Mouse (Mus musculus) testis, postnatal 10 days (tissue): ENCODE measurements around the gene S1pr2.
A peak's percentile ranks its signal among the peaks of the same experiment; 100 is the strongest.
"Not testable (repeated sequence)": the region's sequence is repeated elsewhere in the genome, so short reads cannot be mapped to it uniquely, and the experiment has no call there.

Experiments used
- DNase-seq: peaks from one replicate; pipeline ENCODE4 v3.0.0; 2021; ENCODE audit warnings: low spot score

S1pr2 gene

DNA sequence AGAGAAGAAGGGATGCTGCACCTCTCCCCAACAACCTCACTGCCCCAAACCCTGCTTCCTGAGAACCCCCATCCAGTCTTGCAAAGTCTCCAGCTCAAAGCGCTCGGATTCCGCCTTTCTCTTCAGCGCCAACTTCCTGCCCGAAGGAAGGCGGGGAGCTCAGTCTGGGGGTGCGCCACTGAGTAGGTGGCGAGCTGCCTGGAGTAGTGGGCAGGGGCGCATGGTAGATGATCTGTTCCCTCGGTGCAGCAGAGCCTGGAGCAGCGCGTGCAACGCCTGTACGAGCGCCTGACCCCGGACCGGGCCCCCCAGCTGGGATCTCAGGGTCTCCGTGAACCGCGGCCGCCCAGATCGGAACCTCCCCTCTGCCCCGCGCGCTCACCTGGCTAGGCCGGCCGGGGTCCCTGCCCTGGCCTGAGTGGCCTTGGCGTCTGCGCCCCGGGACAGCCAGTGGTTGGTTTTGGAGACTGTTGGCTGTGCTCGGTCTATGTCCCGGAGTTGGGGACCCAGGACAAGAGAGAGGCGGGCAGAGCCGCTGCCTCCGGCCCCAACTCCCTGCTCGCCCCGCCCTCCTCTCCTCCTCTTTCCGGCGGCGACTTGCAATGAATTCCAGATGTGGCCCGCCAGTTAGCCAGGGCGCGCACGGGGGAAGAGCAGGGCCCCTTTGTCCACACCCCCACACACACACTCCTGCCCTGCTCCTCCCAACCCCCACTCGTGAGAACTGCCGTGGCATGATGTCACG, at the start of gene S1pr2:
Gene S1pr2, minus strand, starts transcription at position 566 of the 745 bp plus-strand sequence.
- peak; percentile 89 for DNase-seq

DNA sequence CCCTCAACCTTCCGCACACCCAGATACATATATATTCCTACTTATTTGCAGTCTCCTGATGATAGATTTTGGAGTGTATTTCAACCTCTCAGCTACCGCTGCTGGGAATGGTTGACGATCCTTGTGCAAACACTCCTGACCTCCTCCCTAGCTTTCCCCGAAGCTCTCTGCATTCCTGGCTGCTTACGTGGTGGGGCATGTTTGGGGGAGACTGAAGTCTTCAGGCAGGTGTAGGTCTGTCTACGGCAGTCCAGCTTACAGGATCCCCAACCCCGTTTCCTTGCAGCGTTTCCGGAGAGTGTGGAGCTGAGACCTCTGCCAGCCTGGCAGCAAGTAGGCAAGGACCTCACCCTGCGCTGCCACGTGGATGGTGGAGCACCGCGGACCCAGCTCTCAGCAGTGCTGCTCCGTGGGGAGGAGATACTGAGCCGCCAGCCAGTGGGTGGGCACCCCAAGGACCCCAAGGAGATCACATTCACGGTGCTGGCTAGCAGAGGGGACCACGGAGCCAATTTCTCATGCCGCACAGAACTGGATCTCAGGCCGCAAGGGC, 48.8 kb upstream of the S1pr2 start:
- no peak for DNase-seq

DNA sequence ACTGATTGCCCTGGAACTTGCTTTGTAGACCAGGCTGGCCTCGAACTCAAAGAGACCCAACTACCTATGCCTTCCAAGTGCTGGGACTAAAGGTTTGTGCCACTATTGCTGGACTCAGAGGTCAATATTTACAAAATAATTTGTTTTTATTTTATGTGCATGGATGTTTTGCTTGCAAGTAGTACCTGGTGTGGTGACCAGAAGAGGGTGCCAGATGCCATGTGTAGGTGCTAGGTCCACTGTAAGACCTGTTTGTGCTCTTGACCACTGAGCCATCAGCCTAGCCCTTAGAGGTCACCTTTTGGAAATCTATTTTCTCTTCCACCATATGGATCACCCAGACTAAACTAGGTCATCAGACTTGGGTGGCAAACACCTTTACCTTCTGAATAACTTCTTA, 46.1 kb upstream of the S1pr2 start:
- DNase-seq = no peak

DNA sequence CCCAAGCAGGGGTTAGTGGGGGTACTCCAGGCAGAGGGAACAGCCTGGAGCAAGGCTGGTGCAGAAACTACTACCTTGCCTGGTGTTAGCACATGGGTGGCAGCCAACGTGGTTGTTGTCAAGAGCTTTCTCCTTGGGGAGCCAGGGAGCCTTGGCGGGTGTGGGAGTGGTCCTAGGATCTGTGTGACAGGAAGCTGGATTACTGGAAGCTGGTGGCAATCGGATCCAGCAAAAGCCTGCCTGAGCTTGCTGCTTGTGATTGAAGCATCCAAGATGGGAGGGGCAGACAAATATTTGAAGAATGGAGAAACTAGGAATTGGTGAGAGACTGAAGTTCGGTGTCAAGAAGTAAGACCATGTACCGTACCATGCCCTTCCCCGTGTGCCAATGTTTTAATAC, 45.7 kb upstream of the S1pr2 start:
- DNase-seq = no peak

DNA sequence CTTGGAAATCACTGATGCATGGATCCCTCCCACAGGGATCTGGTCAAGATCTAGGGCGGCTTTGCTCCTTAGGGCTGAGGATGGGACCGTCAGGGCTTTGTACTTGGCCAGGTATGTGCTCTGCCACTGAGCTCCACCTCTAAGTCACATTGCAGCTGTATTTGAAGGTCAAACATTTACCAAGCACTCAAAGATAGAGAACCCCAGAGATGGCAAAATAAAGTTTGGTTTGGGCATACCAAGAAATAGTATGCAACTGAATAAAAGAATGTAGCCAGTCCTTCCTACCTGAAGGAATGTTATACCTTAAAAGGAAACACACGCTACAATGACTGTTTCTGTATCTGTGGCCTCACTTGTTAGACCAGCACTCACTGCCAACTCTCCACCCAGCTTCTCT, 44.8 kb upstream of the S1pr2 start:
- DNase-seq = no peak

DNA sequence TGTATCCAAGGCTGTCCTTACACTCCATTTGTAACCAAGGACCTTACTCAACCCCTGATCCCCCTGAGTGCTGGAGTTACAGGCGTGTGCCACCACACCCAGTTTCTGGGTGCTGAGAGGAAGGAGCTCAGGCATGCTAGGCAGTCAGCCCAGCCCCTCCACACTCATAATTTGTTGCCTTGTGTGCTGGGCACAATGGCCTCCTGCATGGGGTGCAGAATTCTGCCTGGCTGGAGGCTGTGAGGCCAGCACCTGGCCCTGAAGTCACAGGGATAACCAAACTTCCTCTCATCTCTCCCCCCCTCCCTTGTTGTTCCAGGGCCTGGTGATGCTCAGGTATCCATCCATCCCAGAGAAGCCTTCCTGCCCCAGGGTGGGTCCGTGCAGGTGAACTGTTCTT, 42.0 kb upstream of the S1pr2 start:
- no peak for DNase-seq

DNA sequence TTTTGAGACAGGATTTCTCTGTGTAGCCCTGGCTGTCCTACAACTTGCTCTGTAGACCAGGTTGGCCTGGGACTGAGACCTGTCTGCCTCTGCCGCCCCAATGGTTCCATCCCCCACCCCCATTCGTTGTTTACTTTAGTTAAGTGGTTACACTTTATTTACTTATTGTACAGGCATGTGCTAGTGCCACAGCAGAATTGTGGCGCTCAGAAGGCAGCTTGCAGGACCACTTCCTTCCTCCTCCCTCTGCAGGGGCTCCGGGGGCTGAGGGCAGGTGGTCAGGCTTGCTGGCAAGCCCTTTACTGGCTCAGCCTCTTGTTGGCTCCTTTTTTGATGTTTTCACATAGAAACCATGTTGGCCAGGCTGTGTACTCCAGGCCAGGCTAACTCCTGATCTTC, 40.6 kb upstream of the S1pr2 start:
- DNase-seq = no peak

DNA sequence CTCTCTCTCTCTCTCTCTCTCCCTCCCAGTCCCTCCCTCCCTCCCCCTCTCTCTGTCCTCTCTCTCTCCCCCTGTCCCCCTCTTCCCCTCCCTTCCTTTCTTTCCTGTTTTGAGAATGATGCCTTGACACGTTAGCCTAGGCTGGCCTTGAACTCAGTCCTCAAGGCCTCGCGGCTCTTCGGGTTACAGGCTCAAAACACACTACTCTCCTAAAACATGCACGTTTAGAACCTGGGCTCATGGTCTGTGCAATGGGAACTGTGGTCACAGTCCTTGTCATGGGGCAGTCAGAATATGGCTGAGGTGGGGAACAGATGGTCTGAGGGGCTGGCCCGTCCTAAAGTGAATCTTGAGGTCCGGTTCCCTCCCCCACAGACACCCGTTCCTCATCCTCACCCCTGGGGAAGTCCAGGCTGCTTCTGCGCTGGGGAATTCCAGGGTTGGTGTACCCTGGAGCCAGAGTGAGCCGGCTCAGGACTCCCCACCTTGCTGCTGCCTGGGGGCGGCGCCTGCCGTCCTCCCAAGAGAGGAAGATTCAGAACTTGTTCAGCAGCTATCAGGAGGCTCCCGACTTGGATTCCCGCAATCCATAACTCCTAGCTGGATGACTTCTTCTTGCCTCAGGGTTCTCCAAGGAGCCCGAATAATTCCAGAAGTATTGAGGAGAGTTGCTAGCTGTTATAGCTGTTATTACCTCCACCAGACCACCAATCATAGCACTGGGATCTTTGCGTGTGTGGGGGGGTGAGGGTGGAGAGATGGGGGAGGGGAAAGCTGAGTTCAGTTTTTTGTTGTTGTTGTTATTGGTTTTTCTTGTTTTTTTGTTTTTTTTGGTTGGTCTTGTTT, 40.0 kb upstream of the S1pr2 start:
- no peak for DNase-seq

DNA sequence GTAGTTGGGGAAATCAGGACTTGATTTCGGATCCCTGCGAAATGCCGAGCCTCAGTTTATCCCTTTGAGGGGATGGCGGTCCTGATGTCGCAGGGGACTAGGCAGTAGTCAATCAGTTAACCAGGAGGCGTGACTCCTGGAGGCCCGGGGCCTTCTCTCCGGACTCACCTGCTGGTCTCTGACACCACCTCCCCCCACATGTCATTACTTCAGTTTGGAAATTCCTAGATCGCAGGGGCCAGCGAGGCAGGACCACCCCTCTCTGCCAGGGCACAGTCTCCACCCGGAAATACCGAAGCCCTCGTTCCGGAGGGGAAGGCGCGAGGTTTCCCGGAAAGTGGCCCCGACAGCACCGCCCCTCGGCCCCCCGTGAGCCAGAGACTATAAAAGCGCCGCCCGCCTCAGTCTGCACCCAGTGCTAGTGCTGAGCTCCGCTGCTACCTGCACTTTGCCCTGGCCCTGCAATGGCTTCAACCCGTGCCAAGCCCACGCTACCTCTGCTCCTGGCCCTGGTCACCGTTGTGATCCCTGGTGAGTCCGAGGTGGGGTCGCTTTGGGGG, 39.1 kb upstream of the S1pr2 start, which contains the start of gene Icam1:
Gene Icam1, plus strand, starts transcription at position 415 of the 560 bp plus-strand sequence.
- peak; percentile 79 for DNase-seq

DNA sequence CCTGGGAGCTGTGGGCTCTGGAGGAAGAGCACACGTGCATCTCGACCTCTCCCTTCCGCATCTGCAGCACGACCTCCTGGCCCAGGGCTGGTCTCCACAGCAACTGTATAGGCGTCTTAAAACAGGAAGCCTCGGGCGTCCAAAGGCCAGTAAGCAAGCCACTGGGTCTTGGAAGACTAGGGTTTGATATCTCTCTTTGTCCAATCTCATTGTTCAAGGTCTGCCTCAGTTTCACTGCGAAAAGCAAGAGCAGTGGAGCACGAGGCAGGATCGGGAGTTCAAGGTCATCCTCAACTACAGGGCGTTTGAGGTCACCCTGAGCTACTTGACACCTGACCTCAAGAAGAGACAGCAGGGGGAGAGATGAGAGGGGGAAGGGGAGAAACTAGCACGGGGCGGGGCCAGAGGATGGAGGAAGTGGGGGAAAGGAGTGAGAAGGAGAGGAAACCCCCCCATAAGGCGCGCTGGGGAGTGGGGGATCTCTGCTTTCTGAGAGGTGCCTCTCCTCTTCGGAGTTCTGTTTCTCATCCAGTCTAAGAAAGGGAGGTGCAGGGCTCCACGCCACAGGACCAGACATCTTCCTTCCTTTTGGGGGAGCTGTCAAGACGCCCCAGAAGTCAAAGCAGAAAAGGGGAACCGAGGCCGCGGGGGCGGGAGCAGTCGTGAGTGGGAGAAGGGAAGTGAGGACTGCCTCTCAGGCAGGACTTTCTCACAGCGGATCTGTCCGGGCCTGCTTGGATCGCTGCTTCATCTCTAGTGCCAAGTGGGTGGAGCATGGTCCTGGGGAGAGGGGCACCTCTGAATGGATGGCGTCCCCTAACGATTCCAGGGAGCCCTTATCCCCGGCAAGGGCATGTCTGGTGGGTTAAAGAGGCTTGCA, 38.4 kb upstream of the S1pr2 start:
- no peak for DNase-seq

DNA sequence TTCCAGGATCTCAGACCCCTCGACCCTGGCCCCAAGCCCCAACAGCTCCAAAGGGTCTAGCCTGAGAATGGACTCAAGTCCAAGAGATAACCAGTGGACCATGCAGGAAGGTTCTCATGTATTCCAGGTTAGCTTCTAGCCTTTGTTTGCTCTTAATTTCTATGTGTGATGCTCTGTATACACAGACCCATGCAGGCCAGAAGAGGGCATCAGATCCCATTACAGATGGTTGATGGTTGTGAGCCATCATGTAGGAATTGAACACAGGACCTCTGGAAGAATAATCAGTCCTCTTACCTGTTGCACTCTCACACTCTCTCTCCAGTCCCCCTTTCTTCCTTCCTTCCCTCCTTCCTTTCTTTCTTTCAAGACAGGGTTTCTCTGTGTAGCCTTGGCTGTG, 35.8 kb upstream of the S1pr2 start:
- DNase-seq = no peak

DNA sequence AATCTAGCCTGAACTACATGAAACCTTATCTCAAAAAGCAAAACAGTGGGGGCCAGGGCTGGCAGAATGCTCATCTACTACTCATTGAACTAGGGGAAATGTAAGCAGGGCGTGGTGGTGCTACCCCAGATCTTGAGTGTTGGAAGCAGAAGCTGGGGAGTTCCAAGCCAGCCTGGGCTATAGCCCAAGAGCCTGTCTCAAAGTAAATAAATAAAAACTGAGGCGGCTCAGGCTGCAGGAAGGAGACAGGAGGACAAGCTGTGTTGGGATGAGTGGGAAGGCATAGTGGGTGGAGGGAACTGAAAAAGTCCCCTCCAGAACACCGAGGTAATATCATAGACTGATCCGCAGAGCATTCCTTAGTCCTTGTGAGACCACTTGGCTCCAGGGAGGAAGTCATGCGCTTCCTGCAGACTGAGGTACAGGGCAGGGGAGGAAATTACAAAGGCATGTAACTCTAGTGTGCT, 35.3 kb upstream of the S1pr2 start:
- DNase-seq = no peak

DNA sequence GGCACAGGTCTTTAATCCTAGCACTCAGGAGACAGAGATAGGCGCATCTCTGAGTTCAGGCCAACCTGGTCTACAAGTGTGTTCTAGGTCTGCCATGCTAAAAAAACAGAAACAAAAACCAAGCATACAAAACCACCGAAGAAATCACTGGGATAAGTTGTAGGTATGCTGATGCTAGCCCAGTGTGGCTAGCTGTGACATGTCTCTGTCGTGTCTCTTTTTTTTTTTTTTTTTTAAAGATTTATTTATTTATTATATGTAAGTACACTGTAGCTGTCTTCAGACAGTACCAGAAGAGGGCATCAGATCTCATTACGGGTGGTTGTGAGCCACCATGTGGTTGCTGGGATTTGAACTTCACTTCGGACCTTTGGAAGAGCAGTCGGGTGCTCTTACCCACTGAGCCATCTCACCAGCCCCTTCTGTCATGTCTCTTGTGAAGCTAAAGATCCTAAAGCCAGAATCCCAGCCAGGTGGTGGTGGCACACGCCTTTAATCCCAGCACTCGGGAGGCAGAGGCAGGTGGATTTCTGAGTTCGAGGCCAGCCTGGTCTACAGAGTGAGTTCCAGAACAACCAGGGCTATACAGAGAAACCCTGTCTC, 34.5 kb upstream of the S1pr2 start:
- not testable (repeated sequence) for DNase-seq

DNA sequence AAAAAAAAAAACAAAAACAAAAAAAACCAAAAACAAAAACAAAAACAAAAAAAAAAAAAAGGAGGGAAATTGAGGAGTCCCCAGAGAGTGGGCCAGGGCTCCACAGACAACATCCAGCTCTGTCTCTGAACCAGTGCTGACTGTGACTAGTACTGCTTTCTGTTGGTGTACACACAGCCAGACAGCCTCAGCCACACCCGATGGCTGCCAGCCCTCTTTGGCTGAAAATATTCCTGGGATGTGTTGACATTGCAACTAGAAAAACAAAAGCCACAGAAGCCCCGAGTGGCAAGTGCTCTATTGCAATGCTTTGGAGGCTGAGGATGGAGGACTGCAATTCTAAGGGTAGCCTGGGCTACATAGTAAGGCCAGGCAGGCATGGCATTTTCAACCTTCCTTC, 33.8 kb upstream of the S1pr2 start:
- no peak for DNase-seq

DNA sequence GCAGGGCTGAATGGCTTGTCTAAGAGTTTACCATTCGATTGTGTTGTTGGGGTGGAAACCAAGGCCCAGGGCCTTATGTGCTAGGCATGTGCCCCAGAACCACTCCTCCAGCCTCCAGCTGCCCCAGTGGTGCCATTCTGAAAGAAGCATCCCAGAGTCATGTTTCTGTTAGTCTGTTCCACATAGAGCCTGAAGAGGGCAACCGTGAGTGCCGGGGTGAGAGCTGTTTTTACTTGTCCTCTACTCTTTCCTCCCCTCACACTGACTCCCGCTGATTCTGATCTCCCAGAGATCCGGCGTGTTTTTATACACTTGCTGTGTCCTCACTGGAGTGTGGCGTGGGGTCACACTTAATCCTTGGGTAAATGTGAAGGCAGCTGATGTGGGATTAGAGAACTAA, 31.4 kb upstream of the S1pr2 start:
- no peak for DNase-seq

DNA sequence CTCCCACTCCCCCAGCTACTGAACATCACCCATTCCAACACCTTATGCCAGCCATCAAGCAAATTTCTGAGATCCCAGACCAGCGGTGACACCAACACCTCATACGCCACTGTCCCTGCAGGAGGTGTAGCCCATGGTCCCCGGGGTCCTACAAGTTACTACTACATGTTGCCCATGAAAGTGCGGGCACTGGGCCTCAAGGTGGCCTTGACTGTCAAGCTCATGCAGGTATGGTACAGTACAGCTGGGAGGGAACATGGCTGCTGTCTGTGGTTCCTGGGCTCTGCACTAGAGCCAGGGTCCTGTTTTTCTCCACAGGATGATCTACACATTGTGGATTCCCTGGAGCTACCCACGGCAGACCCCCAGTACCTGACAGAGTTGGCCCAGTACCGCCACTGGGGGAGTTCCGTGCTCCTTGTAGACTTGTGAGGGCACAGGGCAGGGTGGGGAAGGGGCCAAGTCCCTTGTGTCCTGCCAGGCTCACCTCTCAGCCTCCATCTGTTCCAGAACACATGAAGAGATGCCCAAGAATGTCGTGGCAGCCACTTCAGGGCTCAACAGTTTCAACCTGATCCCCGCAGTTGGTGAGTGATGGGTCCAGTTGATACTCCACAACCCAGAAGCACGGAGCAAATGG, 30.9 kb upstream of the S1pr2 start:
- no peak for DNase-seq

DNA sequence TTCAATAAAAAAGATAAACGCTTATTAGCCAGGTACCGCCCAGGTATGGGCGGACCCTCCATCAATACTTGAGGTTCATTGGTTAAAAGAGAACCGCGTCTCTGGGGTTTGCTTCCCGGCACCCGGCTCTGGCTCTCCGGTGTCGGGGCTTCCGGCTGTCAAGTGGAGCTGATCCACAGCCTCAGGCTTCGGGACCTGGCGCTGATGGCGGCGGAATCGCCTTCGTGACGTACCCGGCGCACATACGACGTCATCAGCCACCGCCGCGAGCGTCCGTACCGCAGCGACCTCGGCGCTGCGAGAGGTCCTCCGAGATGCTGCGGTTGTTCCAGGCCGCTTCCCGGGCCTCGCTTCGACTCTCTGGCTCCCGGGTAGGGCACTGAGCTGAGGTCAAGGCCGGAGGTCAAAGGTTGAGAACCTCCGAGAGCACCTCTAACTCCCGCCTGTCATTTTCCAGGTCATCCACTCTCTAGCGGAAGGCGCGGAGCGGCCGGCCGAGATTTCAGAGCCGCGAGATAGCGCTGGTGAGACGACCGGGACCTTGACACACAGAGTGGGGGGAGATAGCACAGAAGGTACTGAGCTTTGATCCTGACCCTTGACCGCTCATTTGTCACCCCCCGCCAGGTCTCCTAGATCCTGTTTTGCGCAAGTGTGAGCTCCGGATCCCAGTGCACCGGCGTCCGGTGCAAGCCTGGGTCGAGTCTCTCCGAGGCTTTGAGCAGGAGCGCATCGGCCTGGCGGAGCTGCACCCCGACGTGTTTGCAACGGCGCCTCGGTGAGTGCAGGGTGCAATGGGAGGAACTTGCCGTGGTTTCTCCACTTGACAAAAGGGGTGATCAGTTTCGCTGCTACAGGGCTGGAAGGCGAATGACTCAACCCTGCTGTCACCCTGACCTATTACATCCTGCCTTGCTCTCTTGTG, 26.3 kb upstream of the S1pr2 start, which contains the start of gene Mrpl4:
Gene Mrpl4, plus strand, starts transcription at position 112 of the 925 bp plus-strand sequence.
- DNase-seq = peak; percentile 93

DNA sequence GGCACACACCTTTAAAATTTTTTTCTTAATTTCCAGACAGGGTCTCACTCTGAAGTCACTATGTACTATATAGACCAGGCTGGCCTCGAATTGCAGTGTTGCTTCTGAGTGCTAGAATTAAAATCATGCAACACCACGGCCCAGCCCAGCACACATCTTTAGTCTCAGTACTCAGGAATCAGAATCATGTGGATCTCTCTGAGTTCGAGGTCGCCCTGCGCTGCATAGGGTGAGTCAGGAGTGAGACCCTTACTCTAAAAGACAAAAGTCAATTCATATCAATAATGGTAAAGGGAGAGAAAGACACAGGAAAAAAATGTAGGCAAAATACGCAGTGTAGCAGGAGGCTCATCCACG, 25.7 kb upstream of the S1pr2 start:
- DNase-seq = no peak

DNA sequence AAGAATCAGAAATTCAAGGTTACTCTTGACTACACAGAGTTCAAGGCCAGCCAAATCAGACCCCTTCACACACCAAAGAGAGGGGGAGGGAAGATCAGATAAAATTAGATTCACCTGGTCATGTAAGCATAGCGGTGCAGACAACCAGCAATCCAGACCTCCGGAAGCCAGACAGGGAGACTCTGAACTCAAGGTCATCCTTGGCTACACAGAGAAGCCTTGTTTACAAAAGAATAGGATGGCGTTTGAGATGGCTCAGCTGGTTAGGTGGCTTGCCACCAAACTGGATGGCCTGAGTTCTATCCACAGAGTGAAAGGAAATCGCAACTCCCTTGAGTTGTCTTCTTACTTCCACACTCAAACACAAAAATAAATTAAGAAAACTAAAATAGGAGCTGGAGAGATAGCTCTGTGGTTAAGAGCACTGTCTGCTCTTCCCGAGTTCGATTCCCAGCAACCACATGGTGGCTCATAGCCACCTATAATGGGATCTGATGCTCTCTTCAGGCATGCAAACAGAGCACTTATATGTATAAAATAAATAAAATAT, 25.1 kb upstream of the S1pr2 start:
- no peak for DNase-seq
